Mouse (Mus musculus) MEL (cell line): Measurements from ENCODE around the gene Lin7c. TPM values are rescaled to one million over a fixed set of nuclear protein-coding genes. Genes with fewer than 3 reads are reported as not detected.

Source experiments
- DNase-seq: peaks from one replicate; pipeline ENCODE4 v3.0.0; 2011; ENCODE audit warnings: low read depth, low spot score
- H3K27ac ChIP-seq: 2 replicates; pipeline ENCODE4 v1.5.1; 2012; ENCODE audit warnings: low read depth, mild to moderate bottlenecking, control low read depth, low read length, moderate library complexity; ENCODE audit not compliant: control insufficient read depth
- H3K27me3 ChIP-seq, 2 experiments: fragments of 150-350 bp in 1 of 2; sonication (generic) in 1 of 2; 2 replicates each; pipeline ENCODE4 v1.6.1; 2012; ENCODE audit warnings: low read length in 2 of 2, mild to moderate bottlenecking in 2 of 2, improper control_type of control experiment in 1 of 2, moderate library complexity in 1 of 2; ENCODE audit not compliant: insufficient read depth in 2 of 2, control insufficient read depth in 1 of 2
- H3K36me3 ChIP-seq, 2 experiments: 2 replicates each; pipeline ENCODE4 v1.6.1; 2012 to 2014; ENCODE audit warnings: low read length in 2 of 2, improper control_type of control experiment in 1 of 2, inconsistent platforms in 1 of 2, mild to moderate bottlenecking in 1 of 2; ENCODE audit not compliant: insufficient read depth in 2 of 2, control insufficient read depth in 1 of 2
- H3K4me1 ChIP-seq, 2 experiments: fragments of 150-350 bp in 1 of 2; sonication (generic) in 1 of 2; 2 replicates each; pipeline ENCODE4 v1.6.1; 2012; ENCODE audit warnings: low read length in 2 of 2, improper control_type of control experiment in 1 of 2, mild to moderate bottlenecking in 1 of 2; ENCODE audit not compliant: insufficient read depth in 2 of 2, control insufficient read depth in 1 of 2
- H3K4me3 ChIP-seq, 2 experiments: fragments of 150-350 bp in 1 of 2; sonication (generic) in 1 of 2; 2 replicates each; pipeline ENCODE4 v1.5.1; 2012; ENCODE audit warnings: low read depth in 2 of 2, low read length in 2 of 2, mild to moderate bottlenecking in 2 of 2, moderate library complexity in 2 of 2, control low read depth in 1 of 2, improper control_type of control experiment in 1 of 2; ENCODE audit not compliant: control insufficient read depth in 1 of 2, insufficient read depth in 1 of 2
- H3K79me2 ChIP-seq: 2 replicates; pipeline ENCODE4 v1.6.1; 2012; ENCODE audit warnings: mild to moderate bottlenecking, low read length, moderate library complexity; ENCODE audit not compliant: control insufficient read depth, poor library complexity, insufficient read depth
- H3K9ac ChIP-seq: 2 replicates; pipeline ENCODE4 v1.6.1; 2012; ENCODE audit warnings: low read depth, mild to moderate bottlenecking, control low read depth, low read length, moderate library complexity; ENCODE audit not compliant: control insufficient read depth, poor library complexity, severe bottlenecking
- H3K9me3 ChIP-seq: fragments of 150-350 bp; sonication (generic); replicated peaks from 2 replicates; pipeline ENCODE4 v1.6.1; 2012; ENCODE audit warnings: mild to moderate bottlenecking, low read length, improper control_type of control experiment, moderate library complexity; ENCODE audit not compliant: insufficient read depth
- CHD1 ChIP-seq: IDR thresholded peaks from 2 replicates; pipeline ENCODE4 v1.6.1; 2012; ENCODE audit warnings: low read depth, mild to moderate bottlenecking, inconsistent platforms, low read length, improper control_type of control experiment
- ELF1 ChIP-seq: IDR thresholded peaks from 2 replicates; pipeline ENCODE4 v1.6.1; 2014; ENCODE audit warnings: low read depth, mild to moderate bottlenecking, inconsistent platforms, low read length, improper control_type of control experiment, moderate library complexity
- EP300 ChIP-seq, 2 experiments: IDR thresholded peaks; 2 replicates each; pipeline ENCODE4 v1.6.1; 2011; ENCODE audit warnings: improper control_type of control experiment in 2 of 2, low read length in 2 of 2, low read depth in 1 of 2, mild to moderate bottlenecking in 1 of 2
- GABPA ChIP-seq: IDR thresholded peaks from 2 replicates; pipeline ENCODE4 v1.6.1; 2012; ENCODE audit warnings: low read depth, mild to moderate bottlenecking, inconsistent platforms, low read length, improper control_type of control experiment, moderate library complexity
- HCFC1 ChIP-seq: IDR thresholded peaks from 2 replicates; pipeline ENCODE4 v1.6.1; 2012; ENCODE audit warnings: low read depth, mild to moderate bottlenecking, inconsistent platforms, low read length, improper control_type of control experiment, moderate library complexity
- MAFK ChIP-seq: IDR thresholded peaks from 2 replicates; pipeline ENCODE4 v1.6.1; 2011; ENCODE audit warnings: low read depth, mild to moderate bottlenecking, low read length, improper control_type of control experiment, borderline replicate concordance
- MAZ ChIP-seq: IDR thresholded peaks from 2 replicates; pipeline ENCODE4 v1.6.1; 2012; ENCODE audit warnings: low read depth, mild to moderate bottlenecking, inconsistent platforms, low read length, improper control_type of control experiment
- MXI1 ChIP-seq: IDR thresholded peaks from 2 replicates; pipeline ENCODE4 v1.6.1; 2011; ENCODE audit warnings: mild to moderate bottlenecking, low read depth, low read length, improper control_type of control experiment
- MYB ChIP-seq: IDR thresholded peaks from 2 replicates; pipeline ENCODE4 v1.6.1; 2011; ENCODE audit warnings: mild to moderate bottlenecking, low read depth, low read length, improper control_type of control experiment
- MYC ChIP-seq: IDR thresholded peaks from 2 replicates; pipeline ENCODE4 v1.6.1; 2011; ENCODE audit warnings: low read depth, mild to moderate bottlenecking, low read length, improper control_type of control experiment, moderate library complexity
- NELFE ChIP-seq: IDR thresholded peaks from 2 replicates; pipeline ENCODE4 v1.6.1; 2011; ENCODE audit warnings: low read depth, low read length, improper control_type of control experiment
- POLR2A ChIP-seq, 2 experiments: IDR thresholded peaks; 2 replicates each; pipeline ENCODE4 v1.6.1; 2011 to 2012; ENCODE audit warnings: low read length in 2 of 2, mild to moderate bottlenecking in 2 of 2, control low read depth in 1 of 2, improper control_type of control experiment in 1 of 2, low read depth in 1 of 2, moderate library complexity in 1 of 2; ENCODE audit not compliant: control insufficient read depth in 1 of 2, insufficient read depth in 1 of 2, poor library complexity in 1 of 2
- POLR2AphosphoS2 ChIP-seq: IDR thresholded peaks from 2 replicates; pipeline ENCODE4 v1.6.1; 2011; ENCODE audit warnings: low read length, improper control_type of control experiment
- SIN3A ChIP-seq: IDR thresholded peaks from 2 replicates; pipeline ENCODE4 v1.6.1; 2012; ENCODE audit warnings: low read length, improper control_type of control experiment, inconsistent platforms
- TBP ChIP-seq: IDR thresholded peaks from 2 replicates; pipeline ENCODE4 v1.8.0; 2011; ENCODE audit warnings: low read depth, low read length, improper control_type of control experiment
- USF1 ChIP-seq: IDR thresholded peaks from 2 replicates; pipeline ENCODE4 v1.6.1; 2014; ENCODE audit warnings: low read depth, mild to moderate bottlenecking, inconsistent platforms, low read length, improper control_type of control experiment, moderate library complexity
- USF2 ChIP-seq, 2 experiments: IDR thresholded peaks; 2 replicates each; pipeline ENCODE4 v1.6.1; 2011 to 2012; ENCODE audit warnings: improper control_type of control experiment in 2 of 2, low read length in 2 of 2, borderline replicate concordance in 1 of 2, inconsistent platforms in 1 of 2, low read depth in 1 of 2, mild to moderate bottlenecking in 1 of 2; ENCODE audit not compliant: insufficient read depth in 1 of 2
- ZKSCAN1 ChIP-seq: IDR thresholded peaks from 2 replicates; pipeline ENCODE4 v1.6.1; 2012; ENCODE audit warnings: low read depth, mild to moderate bottlenecking, inconsistent platforms, low read length, improper control_type of control experiment, moderate library complexity
- ZMIZ1 ChIP-seq: IDR thresholded peaks from 2 replicates; pipeline ENCODE4 v1.6.1; 2012; ENCODE audit warnings: low read depth, mild to moderate bottlenecking, inconsistent platforms, low read length, improper control_type of control experiment, moderate library complexity
- ZNF384 ChIP-seq: IDR thresholded peaks from 2 replicates; pipeline ENCODE4 v1.6.1; 2012; ENCODE audit warnings: low read depth, mild to moderate bottlenecking, inconsistent platforms, low read length, improper control_type of control experiment
- polyA plus RNA-seq, 2 experiments: library from polyadenylated mRNA; stranded (reverse) in 1 of 2; unstranded in 1 of 2; fragments of >175 nt in 1 of 2; fragments of >200 nt in 1 of 2; gene quantifications; 2 replicates each; pipeline versions ENCODE4 v1.2.1 to v1.2.4; 2012; ENCODE audit warnings: low replicate concordance in 2 of 2, low read depth in 1 of 2; ENCODE audit not compliant: insufficient read length in 2 of 2, insufficient read depth in 1 of 2, missing spikeins in 1 of 2
- total RNA-seq: library from RNA; depleted of rRNA; stranded (reverse); fragments of 300-350 nt; gene quantifications from 2 replicates; pipeline ENCODE4 v1.2.3, GENCODE M21; 2012

The Lin7c gene
- total and polyA plus RNA-seq, 3 experiments, result 45.0 to 46.8 TPM; not detected in 1

DNA sequence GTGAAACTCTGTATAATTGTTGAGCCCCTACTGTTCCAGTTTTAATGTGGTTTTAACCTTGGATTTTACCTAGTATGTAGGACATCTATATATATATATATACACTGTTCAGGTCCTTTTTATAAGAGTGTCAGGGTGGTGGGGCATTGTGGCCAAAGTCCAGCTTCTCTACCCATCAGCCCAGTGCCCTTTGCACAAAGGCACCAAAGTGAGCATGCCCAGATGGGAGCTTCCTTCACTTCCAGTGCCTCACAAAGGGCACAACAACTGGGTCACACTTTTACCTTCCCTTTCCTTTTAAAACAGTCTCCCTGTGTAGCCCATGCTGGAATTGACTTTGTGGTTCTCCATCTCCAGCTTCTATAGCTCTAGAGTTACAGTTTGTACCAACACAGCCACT is 23.9 kb downstream of the Lin7c start:
- DNase-seq, result no peak
- H3K4me3 ChIP-seq, result no peak overlapping the region
- no peak overlapping the region for H3K9ac ChIP-seq
- H3K27ac ChIP-seq, result no peak overlapping the region
- H3K36me3 ChIP-seq, result peaks cover 0 to 7% of the 10 kb centered on the region in 2 experiments; a peak in 2 of 4 replicates
- TF ChIP-seq MXI1 (no peak), ELF1 (no peak), EP300 (IDR thresholded peaks at IDR 0.05; ENCODE audit: low read depth in 1 of 2, low read length in 2 of 2) (no peak), USF2 (IDR thresholded peaks at IDR 0.05; ENCODE audit: borderline replicate concordance in 1 of 2, insufficient read depth in 1 of 2, low read depth in 1 of 2, low read length in 2 of 2) (no peak)
- TF ChIP-seq, all 39 proteins: peak for 0
- Histone ChIP-seq H3K79me2 (peaks cover 6% of the 10 kb centered on the region; the same call in 1 of the 2 replicates), H3K4me1 (peaks cover 5 to 9% of the 10 kb centered on the region in 2 experiments; a peak in 3 of 4 replicates), H3K9me3 (no peaks in the 10 kb centered on the region), H3K27me3 (no peaks in the 10 kb centered on the region)

DNA sequence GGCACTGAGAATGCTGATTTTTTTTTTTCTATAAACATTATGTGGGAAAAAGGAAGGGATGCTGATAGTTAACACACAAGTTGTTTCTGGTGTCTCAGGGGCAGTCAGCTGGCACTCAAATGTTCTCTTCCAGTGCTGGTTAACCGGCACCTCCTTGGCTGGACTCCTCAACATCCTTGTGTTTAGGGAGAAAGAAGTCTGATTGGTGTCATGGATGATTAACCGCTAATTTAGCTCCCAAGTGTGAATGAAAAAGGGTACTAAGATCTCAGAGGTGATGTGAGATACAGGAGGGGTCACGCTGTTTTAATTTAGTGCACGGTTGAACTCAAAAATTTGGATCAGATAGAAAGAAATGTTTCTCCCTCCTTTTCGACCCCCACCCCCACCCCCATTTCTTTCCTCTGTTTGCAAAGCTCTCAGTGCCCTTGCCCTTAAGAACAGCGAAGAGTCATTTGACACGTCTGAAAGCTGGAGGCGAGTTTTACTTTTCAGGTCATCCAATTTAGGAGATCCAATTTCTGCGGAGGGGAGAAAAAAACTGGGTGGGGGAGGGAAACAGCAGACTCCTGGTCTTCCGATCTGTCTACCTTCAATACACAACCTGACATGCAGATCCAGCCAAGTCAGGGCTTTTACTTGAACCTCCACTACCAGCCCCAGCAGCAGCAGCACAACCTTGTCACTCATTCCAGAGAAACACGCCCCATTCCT is 26.3 kb downstream of the Lin7c start:
- Histone ChIP-seq H3K4me3 (peak overlapping the region; percentile 47 to 57), H3K9me3 (no peaks in the 10 kb centered on the region), H3K27ac (no peak overlapping the region), H3K9ac (peak overlapping the region; percentile 53), H3K27me3 (no peaks in the 10 kb centered on the region), H3K36me3 (peaks cover 0 to 17% of the 10 kb centered on the region in 2 experiments; a peak in 2 of 4 replicates), H3K79me2 (peaks cover 6% of the 10 kb centered on the region; the same call in 1 of the 2 replicates), H3K4me1 (peaks cover 12 to 20% of the 10 kb centered on the region in 2 experiments; a peak in 3 of 4 replicates)
- TF ChIP-seq ZNF384 (peak; percentile 21; the same call in 1 of the 2 replicates), GABPA (no peak)
- no peak for DNase-seq

DNA sequence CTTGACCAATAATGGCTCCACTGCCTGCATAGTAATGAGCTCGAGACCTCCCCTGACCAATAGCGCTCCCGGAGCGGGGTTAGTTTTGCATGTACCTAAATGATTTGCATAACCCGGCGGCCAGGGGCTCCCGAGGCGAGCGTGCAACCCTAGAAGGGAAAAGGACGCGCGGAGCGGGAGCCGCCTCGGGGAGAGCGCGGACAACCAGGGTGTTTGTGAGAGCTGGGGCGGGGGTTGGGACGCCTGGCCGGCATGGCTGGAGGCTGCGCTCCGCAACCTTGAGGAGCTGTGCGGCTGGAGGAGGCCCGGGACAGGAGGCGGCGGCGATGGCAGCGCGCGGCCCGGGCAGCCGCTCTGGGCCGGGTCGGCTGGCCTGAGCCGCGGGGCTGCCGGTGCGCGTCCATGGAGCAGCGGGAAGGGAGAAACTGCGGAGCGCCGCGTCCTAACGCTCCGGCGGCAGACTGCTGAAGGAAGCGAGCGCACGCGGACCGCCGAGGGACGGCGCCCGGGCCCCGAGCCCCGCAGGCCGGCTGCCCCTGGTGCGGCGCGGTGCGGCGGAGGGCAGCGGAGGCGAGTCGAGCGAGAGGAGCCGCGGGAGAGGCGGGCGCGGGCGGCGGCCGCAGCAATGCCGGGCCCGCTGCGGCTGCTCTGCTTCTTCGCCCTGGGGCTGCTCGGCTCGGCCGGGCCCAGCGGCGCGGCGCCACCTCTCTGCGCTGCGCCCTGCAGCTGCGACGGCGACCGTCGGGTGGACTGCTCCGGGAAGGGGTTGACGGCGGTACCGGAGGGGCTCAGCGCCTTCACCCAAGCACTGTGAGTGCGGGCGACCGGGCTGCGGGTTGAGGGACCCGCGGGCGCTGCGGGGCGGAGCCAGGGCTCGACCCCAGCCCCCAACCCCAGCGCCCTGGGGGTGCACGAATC is 27.1 kb downstream of the Lin7c start, which contains the start of gene Lgr4:
Gene Lgr4, plus strand, starts transcription at position 152 of the 918 bp plus-strand sequence.
- Histone ChIP-seq H3K79me2 (peaks cover 6% of the 10 kb centered on the region; the same call in 1 of the 2 replicates), H3K9ac (peak within 1 kb of the TSS; percentile 87), H3K9me3 (no peaks in the 10 kb centered on the region), H3K4me3 (peak within 1 kb of the TSS; percentile 83 to 84), H3K4me1 (peaks cover 12 to 20% of the 10 kb centered on the region in 2 experiments; a peak in 3 of 4 replicates), H3K27ac (peak within 1 kb of the TSS; percentile 74), H3K27me3 (no peaks in the 10 kb centered on the region), H3K36me3 (peaks cover 0 to 17% of the 10 kb centered on the region in 2 experiments; a peak in 2 of 4 replicates)
- peak; percentile 98 for DNase-seq
- no peak for TF ChIP-seq CHD1
- no peak for TF ChIP-seq HCFC1
- no peak for TF ChIP-seq ZKSCAN1
- TF ChIP-seq MYC, result 0 out of 2 replicates have a peak, but pooled peaks have one; percentile 23
- TF ChIP-seq NELFE, result peak; percentile 85
- no peak for TF ChIP-seq MYB
- TF ChIP-seq USF2 (IDR thresholded peaks at IDR 0.05; ENCODE audit: borderline replicate concordance in 1 of 2, insufficient read depth in 1 of 2, low read depth in 1 of 2, low read length in 2 of 2), result no peak
- peak; percentile 73; the same call in 1 of the 2 replicates for TF ChIP-seq TBP
- peak; percentile 65; the same call in 1 of the 2 replicates for TF ChIP-seq ZMIZ1
- TF ChIP-seq POLR2A (IDR thresholded peaks at IDR 0.05; ENCODE audit: control insufficient read depth in 1 of 2, insufficient read depth in 1 of 2, low read depth in 1 of 2, low read length in 2 of 2, poor library complexity in 1 of 2), result peak; percentile 59 to 84
- no peak for TF ChIP-seq GABPA
- TF ChIP-seq MAFK, result no peak
- peak; percentile 35; the same call in 1 of the 2 replicates for TF ChIP-seq USF1
- peak; percentile 74; the same call in 1 of the 2 replicates for TF ChIP-seq POLR2AphosphoS2
- TF ChIP-seq SIN3A, result peak; percentile 54; the same call in 1 of the 2 replicates
- peak; percentile 35 for TF ChIP-seq MXI1
- TF ChIP-seq MAZ, result 0 out of 2 replicates have a peak, but pooled peaks have one; percentile 48
